Mouse (Mus musculus) spleen, adult 18-20 months (tissue): Measurements from ENCODE around the gene Il7r.
"Not testable (repeated sequence)": the region's sequence is repeated elsewhere in the genome, so short reads cannot be mapped to it uniquely, and the experiment has no call there.

ENCODE experiments used
- DNase-seq, 2 experiments: peaks; one replicate each; pipeline ENCODE4 v3.0.0; 2022; ENCODE audit warnings: mixed read lengths in 2 of 2

Gene Il7r

DNA sequence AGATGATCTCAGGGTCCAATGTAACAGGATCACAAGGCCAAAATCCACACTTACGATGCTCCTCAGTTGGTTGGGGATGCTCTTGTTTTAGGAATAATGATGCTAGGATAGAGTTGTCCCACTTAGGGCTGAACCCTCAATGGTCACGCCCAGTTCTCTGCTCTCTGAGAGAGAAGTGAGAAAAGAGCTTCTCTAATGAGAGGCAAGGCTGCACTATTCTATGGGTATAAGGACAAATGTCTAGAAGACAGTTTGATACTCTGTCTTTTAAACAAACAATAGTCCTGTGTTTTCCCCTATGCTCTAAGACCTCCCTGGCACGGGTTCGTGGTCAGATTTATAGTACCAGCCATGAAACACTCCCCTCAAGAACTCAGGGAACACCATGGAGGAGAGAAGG lies at the start of gene Il7r:
Il7r (minus strand) TSS at position 101 of the 400 bp plus-strand sequence.
- DNase-seq: no peak

- DNase-seq: no peak
Observed at GRCm38 (mm10) chr15:9577303-9577702, 47.3 kb upstream of the Il7r start.

GRCm38 (mm10) chr15:9574796-9575195 lies 44.8 kb upstream of the Il7r start:
- no peak for DNase-seq

DNA sequence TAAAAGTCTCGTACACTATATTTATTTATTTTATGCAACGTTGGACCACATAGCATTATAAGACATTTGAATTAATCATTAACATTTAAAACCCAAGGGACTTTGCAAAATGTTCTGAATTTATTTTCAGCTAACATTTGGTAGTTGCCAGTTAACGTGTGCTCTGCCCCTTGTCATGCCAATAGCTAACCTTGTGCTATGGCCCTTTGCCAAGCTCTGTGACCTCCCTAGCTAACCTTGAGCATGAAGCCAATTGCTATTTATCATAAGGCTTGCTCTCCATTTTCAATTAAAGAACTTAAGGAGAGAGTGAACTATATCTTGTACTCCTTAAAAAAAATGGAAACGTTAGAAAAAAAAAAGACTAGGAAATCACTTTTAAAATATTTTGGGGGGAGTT lies 43.4 kb upstream of the Il7r start:
- DNase-seq: no peak

- no peak for DNase-seq
Observed at GRCm38 (mm10) chr15:9572664-9573063, 42.7 kb upstream of the Il7r start.

DNA sequence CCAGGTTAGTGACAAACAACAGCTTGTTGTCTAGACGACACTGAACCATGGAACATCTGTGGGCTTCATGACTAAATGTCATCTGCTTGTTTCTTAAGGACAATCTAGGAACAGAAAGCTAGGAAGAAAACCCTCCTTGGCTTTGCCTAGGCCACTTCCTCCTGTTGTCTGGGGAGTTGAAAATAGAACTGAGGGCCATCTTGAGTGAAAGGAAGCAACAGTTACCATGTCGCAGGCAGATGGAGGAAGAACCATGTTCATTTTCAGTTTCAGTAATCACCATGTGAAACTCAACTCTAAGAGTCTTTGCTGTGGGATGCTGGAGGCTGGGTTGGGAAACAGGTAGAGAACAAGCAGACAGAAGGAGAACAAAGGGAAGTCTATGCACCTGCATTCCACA lies 41.9 kb upstream of the Il7r start:
- DNase-seq: no peak

GRCm38 (mm10) chr15:9567316-9567715 lies 37.3 kb upstream of the Il7r start:
- DNase-seq: no peak

- DNase-seq: no peak
Observed at GRCm38 (mm10) chr15:9565396-9565795, 35.4 kb upstream of the Il7r start.

- DNase-seq: no peak
Observed at GRCm38 (mm10) chr15:9564156-9564555, 34.2 kb upstream of the Il7r start.

GRCm38 (mm10) chr15:9557264-9557663 lies 27.3 kb upstream of the Il7r start:
- not testable (repeated sequence) for DNase-seq

GRCm38 (mm10) chr15:9548951-9549350 lies 19.0 kb upstream of the Il7r start:
- DNase-seq: no peak

DNA sequence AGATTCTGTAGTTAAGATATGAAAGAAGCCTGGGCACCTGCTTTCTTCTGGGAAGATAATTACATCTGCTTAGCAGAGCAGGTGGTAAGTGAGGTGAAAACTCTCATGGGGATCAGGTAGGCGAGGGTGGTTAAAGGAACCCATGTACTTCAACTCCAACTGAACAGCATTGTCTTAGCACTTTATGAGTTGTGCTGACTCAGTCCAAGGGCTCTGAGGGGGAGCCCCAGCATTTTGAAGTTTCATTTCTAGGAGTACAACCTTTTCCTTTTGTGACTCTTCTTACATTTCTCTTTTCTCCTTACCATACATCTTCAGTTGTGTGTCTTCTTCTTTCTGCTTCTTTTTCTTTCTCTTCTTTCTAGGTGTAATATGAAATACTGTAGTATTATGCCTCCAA lies 5.2 kb upstream of the Il7r start:
- DNase-seq: no peak

- no peak for DNase-seq
Observed at GRCm38 (mm10) chr15:9533356-9533902, 3.5 kb upstream of the Il7r start.

GRCm38 (mm10) chr15:9529646-9530045 lies 330 bp downstream of the Il7r start:
- DNase-seq: no peak

- DNase-seq: no peak
Observed at GRCm38 (mm10) chr15:9528186-9528935, 1.6 kb downstream of the Il7r start.

DNA sequence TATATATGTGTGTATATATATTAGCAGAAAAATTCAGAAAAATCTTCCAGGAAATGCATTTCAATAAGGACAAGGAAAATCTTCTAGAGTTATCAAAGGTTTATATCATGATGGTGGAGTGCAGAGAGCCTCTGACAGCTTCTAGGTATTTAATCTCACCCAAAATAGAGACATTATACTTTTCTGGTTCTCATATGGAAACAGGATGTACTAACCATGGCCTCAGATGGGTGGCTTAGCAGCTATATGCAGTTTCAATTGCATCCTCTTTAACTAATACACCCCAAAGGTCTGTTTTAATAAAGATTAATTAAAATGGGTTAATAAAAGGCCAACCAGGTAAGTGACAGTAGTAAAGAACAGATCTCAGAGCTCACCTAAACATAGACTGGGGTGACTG lies 3.6 kb downstream of the Il7r start:
- DNase-seq: no peak

DNA sequence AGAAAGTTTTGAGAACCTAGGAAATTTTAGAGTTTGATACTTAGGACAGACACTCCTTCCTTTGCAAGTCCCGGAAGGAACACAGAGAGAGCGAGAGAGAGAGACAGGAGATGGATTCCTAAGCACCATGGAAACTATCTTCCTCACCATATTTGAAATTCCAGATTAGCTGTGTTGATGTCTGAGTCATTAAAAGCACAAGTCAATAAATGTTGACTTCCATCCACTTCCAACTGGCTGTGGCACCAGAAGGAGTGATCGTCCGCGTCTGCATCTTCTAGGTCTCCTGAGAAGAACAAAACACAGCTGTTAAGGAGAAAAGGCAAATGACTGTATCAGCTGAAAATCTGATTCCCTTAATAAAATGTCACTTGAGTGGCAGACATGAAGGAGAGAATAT lies 5.1 kb downstream of the Il7r start:
- DNase-seq: no peak

DNA sequence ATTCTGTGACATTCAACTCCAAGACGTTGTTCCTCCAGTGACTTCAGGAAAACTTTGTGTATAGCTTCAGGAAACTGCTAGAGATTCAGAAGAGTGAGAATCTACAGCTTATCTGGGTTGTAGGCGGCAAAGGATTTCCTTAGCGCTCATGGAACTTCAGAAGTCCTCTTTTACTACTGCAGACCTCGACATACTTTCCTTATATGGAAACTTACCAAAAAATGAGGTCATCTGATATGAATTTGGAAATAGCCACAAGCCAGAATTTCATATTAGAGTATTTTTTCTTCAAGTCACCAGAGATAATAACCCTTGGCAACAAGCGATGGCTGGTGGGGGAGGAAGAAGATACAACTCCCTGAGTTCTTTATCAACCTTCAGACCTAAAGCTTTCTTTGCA lies 6.0 kb downstream of the Il7r start:
- no peak for DNase-seq

GRCm38 (mm10) chr15:9523059-9523458 lies 6.9 kb downstream of the Il7r start:
- DNase-seq: no peak

- no peak for DNase-seq
Observed at GRCm38 (mm10) chr15:9492077-9492476, 37.9 kb downstream of the Il7r start.

DNA sequence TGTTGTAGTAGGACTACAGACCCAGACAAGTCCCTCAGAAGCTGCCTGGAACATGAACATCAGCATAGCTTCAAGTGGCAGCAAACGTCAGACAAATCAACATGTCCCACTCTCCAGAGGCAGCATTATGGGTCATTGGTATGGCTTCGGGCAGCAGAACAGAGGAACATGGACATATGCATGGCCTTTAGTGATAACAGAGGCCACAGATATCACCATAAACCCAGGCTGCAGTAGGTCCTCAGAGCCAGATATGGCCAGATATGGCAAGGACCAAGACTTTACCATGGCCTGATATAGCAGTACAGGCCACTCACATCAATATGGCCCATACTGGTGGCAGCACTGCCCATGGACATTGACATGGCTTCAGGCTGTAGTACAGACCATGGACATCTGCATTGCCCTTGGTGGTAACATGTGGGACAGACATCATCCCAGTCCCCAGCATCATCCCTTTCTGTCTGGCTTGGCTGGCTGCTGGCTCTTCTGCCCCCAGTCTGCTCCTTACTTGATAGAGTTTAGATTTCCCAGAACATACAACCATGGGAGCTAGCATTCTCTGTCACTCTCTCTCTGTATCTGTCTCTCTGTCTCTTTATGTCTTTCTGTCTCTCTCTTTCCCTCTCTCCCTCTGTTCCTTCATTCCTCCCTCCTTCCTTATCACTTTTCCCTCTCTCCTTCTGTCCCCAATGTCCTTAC lies 40.4 kb downstream of the Il7r start:
- DNase-seq: no peak

DNA sequence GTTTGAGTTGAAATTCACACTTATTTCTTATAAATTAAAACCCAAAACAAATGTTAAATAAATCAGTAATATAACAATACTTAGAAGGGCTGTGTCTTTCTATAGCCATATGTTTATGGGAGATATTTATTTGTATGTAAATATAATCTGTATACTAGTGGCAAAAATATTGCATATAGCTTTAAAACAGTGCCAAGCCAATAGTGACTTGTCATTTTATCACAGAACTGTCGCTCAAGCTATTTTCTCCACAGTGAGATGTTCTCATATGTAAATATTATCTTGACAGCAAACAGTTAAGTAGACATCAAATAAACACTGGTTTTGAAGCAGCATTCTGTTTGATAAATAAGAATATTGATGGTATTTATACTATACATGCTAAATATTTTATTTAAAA lies 56.8 kb downstream of the Il7r start:
- DNase-seq: no peak

DNA sequence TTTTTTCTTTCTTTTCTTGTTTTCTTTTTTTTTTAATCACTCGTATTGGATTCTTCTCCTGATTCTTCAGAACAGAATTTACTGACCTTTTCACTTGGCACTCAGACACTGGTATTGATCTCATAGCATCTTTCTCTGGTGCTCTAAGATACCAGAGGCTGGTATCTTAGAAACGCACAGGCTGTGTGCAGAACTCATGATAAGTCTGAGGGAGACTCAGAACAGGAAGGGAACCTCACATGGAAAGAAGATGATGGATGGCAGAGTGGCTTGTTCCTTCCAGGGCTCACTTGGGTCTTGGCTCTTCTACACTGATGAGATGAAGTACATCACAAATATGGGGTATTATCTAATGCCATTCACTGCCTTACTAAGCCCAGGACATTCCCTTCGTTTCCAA lies 57.4 kb downstream of the Il7r start:
- DNase-seq: no peak

- DNase-seq: no peak
Observed at GRCm38 (mm10) chr15:9472167-9472566, 57.8 kb downstream of the Il7r start.
